Comparison of ENCODE assay signal across 10 mouse cellular contexts in genomic region chr6:8278426-8279002, GRCm38 (mm10). TPM values are rescaled to one million over a fixed set of nuclear protein-coding genes. Genes with fewer than 3 reads are reported as not detected.
DNase-seq lines count a peak whose midpoint lies in the region; ATAC-seq lines count a peak whose summit lies in the region.
"Had no signal": no experiment of that assay in that cellular context is flagged by ENCODE, and none has a peak within 500 bp of the region (broad histone marks: within the 10 kb centered on the region; RNA-seq: fewer than 3 reads in every experiment).

No protein-coding gene starts in this region.

- H3K4me3 ChIP-seq in neural tube, embryonic 11.5 days (ENCODE audit: low read depth, low read length), result no peak overlapping the region
- H3K4me3 ChIP-seq in neural tube, embryonic 15.5 days (replicated peaks), result no peak overlapping the region
- H3K4me3 ChIP-seq: hindbrain, embryonic 10.5 days had no signal

- no peak overlapping the region for H3K4me2 ChIP-seq in neural tube, embryonic 11.5 days (ENCODE audit: low read depth)
- H3K4me2 ChIP-seq in neural tube, embryonic 15.5 days, result no peak overlapping the region

- no peak overlapping the region for H3K9ac ChIP-seq in neural tube, embryonic 11.5 days (ENCODE audit: low read length)
- H3K9ac ChIP-seq in neural tube, embryonic 15.5 days (replicated peaks), result no peak overlapping the region

- DNase-seq in embryo, embryonic 10.5 days (ENCODE audit: low spot score), result peak; percentile 27
- no peak for DNase-seq in embryo, embryonic 9.5 days (ENCODE audit: extremely low spot score)
- DNase-seq in neural tube, embryonic 11.5 days (ENCODE audit: low spot score), result peak; percentile 11
- peak; percentile 70 for DNase-seq in splenic B cell, adult 2 months (ENCODE audit: low read depth, low spot score)
- DNase-seq in right cerebral cortex, postnatal 36 days (ENCODE audit: low spot score in 2 of 2), result no peak
- DNase-seq in urinary bladder, adult 18-20 months (ENCODE audit: low spot score in 2 of 2), result no peak

- no peak for ATAC-seq in neural tube, embryonic 11.5 days (ENCODE audit: insufficient read depth, low FRiP score, low TSS enrichment)
- ATAC-seq in neural tube, embryonic 15.5 days (ENCODE audit: low FRiP score), result no peak
- ATAC-seq in common myeloid progenitor, adult 5-6 weeks (replicated peaks; ENCODE audit: low read depth, poor library complexity, severe bottlenecking), result peak; percentile 53

- H3K27me3 ChIP-seq in neural tube, embryonic 11.5 days (ENCODE audit: control insufficient read depth, insufficient read depth, low read length), result no peaks in the 10 kb centered on the region
- H3K27me3 ChIP-seq in neural tube, embryonic 15.5 days (replicated peaks), result no peaks in the 10 kb centered on the region
- no peaks in the 10 kb centered on the region for H3K27me3 ChIP-seq in splenic B cell, adult 2 months (ENCODE audit: control insufficient read depth, insufficient read depth, low read length, poor library complexity, severe bottlenecking)

- H3K4me1 ChIP-seq in neural tube, embryonic 11.5 days (ENCODE audit: control insufficient read depth, insufficient read depth, low read length), result no peaks in the 10 kb centered on the region
- no peaks in the 10 kb centered on the region for H3K4me1 ChIP-seq in neural tube, embryonic 15.5 days
- H3K4me1 ChIP-seq: hindbrain, embryonic 10.5 days had no signal

- no peaks in the 10 kb centered on the region for H3K9me3 ChIP-seq in neural tube, embryonic 11.5 days (ENCODE audit: control insufficient read depth, low read length)
- H3K9me3 ChIP-seq in neural tube, embryonic 15.5 days (replicated peaks), result no peaks in the 10 kb centered on the region
- H3K9me3 ChIP-seq: hindbrain, embryonic 10.5 days had no signal

- H3K36me3 ChIP-seq in neural tube, embryonic 11.5 days (ENCODE audit: control insufficient read depth, insufficient read depth, low read length), result no peaks in the 10 kb centered on the region
- H3K36me3 ChIP-seq in neural tube, embryonic 15.5 days, result no peaks in the 10 kb centered on the region; the same call in 1 of the 2 replicates
- H3K36me3 ChIP-seq in splenic B cell, adult 2 months (ENCODE audit: control insufficient read depth, insufficient read depth, low read length, poor library complexity, severe bottlenecking), result no peaks in the 10 kb centered on the region
- H3K36me3 ChIP-seq: hindbrain, embryonic 10.5 days had no signal

- WGBS in neural tube, embryonic 11.5 days, result 77% methylated on average over 5 of the region's 5 CpGs
- 76% methylated on average over 5 of the region's 5 CpGs for WGBS in neural tube, embryonic 15.5 days

- no peak overlapping the region for H3K27ac ChIP-seq in neural tube, embryonic 11.5 days (ENCODE audit: low read depth, low read length)
- H3K27ac ChIP-seq in neural tube, embryonic 15.5 days (replicated peaks), result no peak overlapping the region
- H3K27ac ChIP-seq: hindbrain, embryonic 10.5 days; macrophage had no signal

RNA-seq across cellular contexts. Expression of gene Gm45062, which starts 19.3 kb away (rescaled TPM):
- 18.0 and 18.3 TPM in 2 replicates for polyA plus RNA-seq in neural tube, embryonic 11.5 days (2014; fragmentation: Nextera tagmentation; extraction: Ambion mirVana)
- 9.4 and 9.6 TPM in 2 replicates for polyA plus RNA-seq in neural tube, embryonic 15.5 days (2015; fragmentation: Nextera tagmentation; extraction: Ambion mirVana)
- total RNA-seq in common myeloid progenitor, adult 5-6 weeks (2017), result 1.6 and 2.8 TPM in 2 replicates

RNA-seq across cellular contexts. Expression of gene Umad1, which starts 19.4 kb away (rescaled TPM):
- 25.3 and 25.8 TPM in 2 replicates for polyA plus RNA-seq in neural tube, embryonic 11.5 days (2014; fragmentation: Nextera tagmentation; extraction: Ambion mirVana)
- 52.2 and 62.2 TPM in 2 replicates for polyA plus RNA-seq in neural tube, embryonic 15.5 days (2015; fragmentation: Nextera tagmentation; extraction: Ambion mirVana)
- total RNA-seq in common myeloid progenitor, adult 5-6 weeks (2017), result 11.9 and 21.4 TPM in 2 replicates

RNA-seq across cellular contexts. Expression of gene Rpa3, which starts 19.5 kb away (rescaled TPM):
- 144 and 157 TPM in 2 replicates for polyA plus RNA-seq in neural tube, embryonic 11.5 days (2014; fragmentation: Nextera tagmentation; extraction: Ambion mirVana)
- polyA plus RNA-seq in neural tube, embryonic 15.5 days (2015; fragmentation: Nextera tagmentation; extraction: Ambion mirVana), result 49.3 and 70.9 TPM in 2 replicates
- total RNA-seq in common myeloid progenitor, adult 5-6 weeks (2017), result 113 and 129 TPM in 2 replicates

Comparison
In these comparisons a context has a peak if more than half of its experiments do, and no peak if none do; other contexts are left out.
1. DNase-seq: peak in embryo, embryonic 10.5 days (single experiment), neural tube, embryonic 11.5 days (single experiment) and splenic B cell, adult 2 months (single experiment); none in embryo, embryonic 9.5 days (single experiment), right cerebral cortex, postnatal 36 days (0 of 2) and urinary bladder, adult 18-20 months (0 of 2).